Mouse (Mus musculus): Measurements from ENCODE around the gene Gm281. TPM values are rescaled to one million over a fixed set of nuclear protein-coding genes. Genes with fewer than 3 reads are reported as not detected.

The Gm281 gene
- polyA plus RNA-seq, 1 experiment = not detected

DNA sequence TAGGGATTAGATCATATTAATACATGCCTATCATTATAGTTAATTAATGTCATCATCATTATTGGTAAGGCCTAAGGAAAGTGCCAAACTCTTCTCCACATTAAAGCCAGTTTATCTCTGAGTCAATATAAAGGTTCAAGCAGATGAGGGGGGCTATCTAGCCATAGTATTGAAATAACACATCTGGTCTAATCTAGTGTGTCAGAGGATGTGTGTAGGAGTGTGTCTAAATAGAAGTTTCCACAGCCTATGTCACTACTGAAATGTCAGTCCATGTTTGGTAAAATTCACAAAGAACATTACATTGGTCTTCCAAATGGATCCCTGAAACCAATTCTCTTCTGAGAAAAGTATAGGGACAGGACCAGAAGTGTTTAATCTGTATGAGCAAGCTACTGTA is 19.1 kb downstream of the Gm281 start:
- no peaks in the 10 kb centered on the region for H3K36me3 ChIP-seq (ENCODE audit: control insufficient read depth, insufficient read depth)
- no peak overlapping the region for H3K4me3 ChIP-seq
- no peak overlapping the region for H3ac ChIP-seq (ENCODE audit: control insufficient read depth, insufficient read length)
- H3K79me2 ChIP-seq (ENCODE audit: control insufficient read depth, insufficient read depth) = no peaks in the 10 kb centered on the region
- H3K27me3 ChIP-seq (ENCODE audit: control insufficient read depth, insufficient read depth, insufficient read length) = no peaks in the 10 kb centered on the region
- TF ChIP-seq MYOD1 (IDR thresholded peaks at IDR 0.05; ENCODE audit: control insufficient read depth in 1 of 3, insufficient read length in 2 of 3, low read depth in 2 of 3) = no peak
- TF ChIP-seq E2F4 (IDR thresholded peaks at IDR 0.05; ENCODE audit: insufficient read depth) = no peak
- no peak for TF ChIP-seq CEBPB (IDR thresholded peaks at IDR 0.05; ENCODE audit: insufficient read depth, poor library complexity, severe bottlenecking)
- no peak for TF ChIP-seq REST (IDR thresholded peaks at IDR 0.05; ENCODE audit: insufficient read depth, insufficient read length)
- TF ChIP-seq TCF12 (IDR thresholded peaks at IDR 0.05; ENCODE audit: insufficient read depth, poor library complexity, severe bottlenecking) = no peak
- no peak for TF ChIP-seq SRF (IDR thresholded peaks at IDR 0.05; ENCODE audit: control insufficient read depth, insufficient read length, low read depth)
- no peak for TF ChIP-seq POLR2AphosphoS2 (IDR thresholded peaks at IDR 0.05; ENCODE audit: insufficient read length, low read depth)
- H3K4me2 ChIP-seq (ENCODE audit: low read depth) = no peak overlapping the region

DNA sequence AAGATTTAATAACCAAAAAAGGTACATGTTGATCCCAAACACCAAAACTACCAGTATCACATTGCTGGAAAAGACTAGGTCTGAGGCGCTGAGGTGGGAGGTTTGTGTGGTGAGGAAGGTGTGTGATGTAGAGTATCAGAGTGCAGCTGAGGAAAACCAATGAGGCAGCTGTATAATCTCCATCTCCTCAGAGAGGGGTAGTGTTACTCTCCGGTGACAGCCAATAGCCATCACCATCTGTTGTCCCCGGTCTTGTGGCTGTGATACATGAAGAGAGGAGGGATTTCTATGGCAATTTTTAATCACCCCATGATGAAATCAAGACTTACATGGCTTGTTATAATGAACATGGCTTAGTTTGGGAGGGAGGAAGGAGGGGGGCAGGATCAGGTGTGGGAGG is 20.5 kb downstream of the Gm281 start:
- H3K36me3 ChIP-seq (ENCODE audit: control insufficient read depth, insufficient read depth) = no peaks in the 10 kb centered on the region
- H3K79me2 ChIP-seq (ENCODE audit: control insufficient read depth, insufficient read depth) = no peaks in the 10 kb centered on the region
- H3K4me2 ChIP-seq (ENCODE audit: low read depth) = no peak overlapping the region
- no peaks in the 10 kb centered on the region for H3K27me3 ChIP-seq (ENCODE audit: control insufficient read depth, insufficient read depth, insufficient read length)
- no peak overlapping the region for H3ac ChIP-seq (ENCODE audit: control insufficient read depth, insufficient read length)
- no peak overlapping the region for H3K4me3 ChIP-seq
- TF ChIP-seq MYOD1 (IDR thresholded peaks at IDR 0.05; ENCODE audit: control insufficient read depth in 1 of 3, insufficient read length in 2 of 3, low read depth in 2 of 3) = no peak
- TF ChIP-seq POLR2AphosphoS2 (IDR thresholded peaks at IDR 0.05; ENCODE audit: insufficient read length, low read depth) = no peak
- TF ChIP-seq MAX (IDR thresholded peaks at IDR 0.05; ENCODE audit: low read depth) = no peak
- no peak for TF ChIP-seq SRF (IDR thresholded peaks at IDR 0.05; ENCODE audit: control insufficient read depth, insufficient read length, low read depth)
- no peak for TF ChIP-seq CEBPB (IDR thresholded peaks at IDR 0.05; ENCODE audit: insufficient read depth, poor library complexity, severe bottlenecking)
- no peak for TF ChIP-seq MYOG (IDR thresholded peaks at IDR 0.05; ENCODE audit: control insufficient read depth in 1 of 3, insufficient read depth in 1 of 3, insufficient read length in 2 of 3, low read depth in 2 of 3)
- no peak for TF ChIP-seq POLR2A (IDR thresholded peaks at IDR 0.05; ENCODE audit: insufficient read length, low read depth)

GRCm38 (mm10) chr14:13861416-13861815 is 52.9 kb downstream of the Gm281 start:
- Histone ChIP-seq H3K27me3 (ENCODE audit: control insufficient read depth, insufficient read depth, insufficient read length) (no peaks in the 10 kb centered on the region), H3K4me2 (ENCODE audit: low read depth) (no peak overlapping the region), H3K36me3 (ENCODE audit: control insufficient read depth, insufficient read depth) (no peaks in the 10 kb centered on the region), H3K4me3 (no peak overlapping the region), H3K79me2 (ENCODE audit: control insufficient read depth, insufficient read depth) (no peaks in the 10 kb centered on the region), H3ac (ENCODE audit: control insufficient read depth, insufficient read length) (no peak overlapping the region)
- TF ChIP-seq POLR2A (IDR thresholded peaks at IDR 0.05; ENCODE audit: insufficient read length, low read depth) (no peak), MAX (IDR thresholded peaks at IDR 0.05; ENCODE audit: low read depth) (no peak), CEBPB (IDR thresholded peaks at IDR 0.05; ENCODE audit: insufficient read depth, poor library complexity, severe bottlenecking) (no peak), TCF12 (IDR thresholded peaks at IDR 0.05; ENCODE audit: insufficient read depth, poor library complexity, severe bottlenecking) (no peak)

DNA sequence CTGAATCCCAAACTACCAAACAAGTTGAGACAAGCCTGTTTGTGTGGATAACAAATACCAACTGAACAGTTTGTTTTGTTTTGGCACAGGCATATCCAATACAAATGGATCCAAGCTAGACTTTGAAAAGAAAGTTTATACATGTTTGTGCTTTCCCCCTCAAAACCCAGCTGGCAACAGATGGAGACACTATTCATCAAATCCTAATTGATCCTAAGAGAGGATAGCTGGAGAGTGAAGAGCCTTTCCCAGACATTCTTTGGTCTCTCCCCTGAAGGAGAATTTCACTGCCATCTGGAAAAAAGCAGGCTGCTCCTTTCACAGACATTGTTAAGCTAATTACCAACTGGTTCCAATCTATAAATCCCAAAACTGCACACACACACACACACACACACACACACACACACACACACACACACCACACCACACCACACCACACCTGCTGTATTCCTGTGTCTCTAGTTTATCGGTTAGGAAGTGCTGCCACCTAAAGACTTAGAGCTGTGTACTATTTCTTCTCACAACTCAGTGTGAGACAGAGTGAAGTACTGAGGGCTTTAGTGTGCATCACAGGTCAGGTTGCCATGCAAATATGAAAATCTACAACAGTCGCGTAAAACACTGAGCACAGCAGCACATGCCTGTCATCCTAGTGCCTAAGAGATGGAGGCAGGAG is 101.3 kb downstream of the Gm281 start:
- Histone ChIP-seq H3K36me3 (ENCODE audit: control insufficient read depth, insufficient read depth) (no peaks in the 10 kb centered on the region), H3ac (ENCODE audit: control insufficient read depth, insufficient read length) (no peak overlapping the region), H3K4me2 (ENCODE audit: low read depth) (no peak overlapping the region), H3K79me2 (ENCODE audit: control insufficient read depth, insufficient read depth) (no peaks in the 10 kb centered on the region), H3K27me3 (ENCODE audit: control insufficient read depth, insufficient read depth, insufficient read length) (no peaks in the 10 kb centered on the region), H3K4me3 (no peak overlapping the region)
- TF ChIP-seq SRF (IDR thresholded peaks at IDR 0.05; ENCODE audit: control insufficient read depth, insufficient read length, low read depth) = no peak
- no peak for TF ChIP-seq POLR2A (IDR thresholded peaks at IDR 0.05; ENCODE audit: insufficient read length, low read depth)
- TF ChIP-seq TCF3 (IDR thresholded peaks at IDR 0.05; ENCODE audit: insufficient read length, low read depth) = no peak
- no peak for TF ChIP-seq TCF12 (IDR thresholded peaks at IDR 0.05; ENCODE audit: insufficient read depth, poor library complexity, severe bottlenecking)
- TF ChIP-seq MYOG (IDR thresholded peaks at IDR 0.05; ENCODE audit: control insufficient read depth in 1 of 3, insufficient read depth in 1 of 3, insufficient read length in 2 of 3, low read depth in 2 of 3) = no peak
- TF ChIP-seq MYOD1 (IDR thresholded peaks at IDR 0.05; ENCODE audit: control insufficient read depth in 1 of 3, insufficient read length in 2 of 3, low read depth in 2 of 3) = no peak
- TF ChIP-seq USF1 (IDR thresholded peaks at IDR 0.05; ENCODE audit: low read depth) = no peak
- TF ChIP-seq CEBPB (IDR thresholded peaks at IDR 0.05; ENCODE audit: insufficient read depth, poor library complexity, severe bottlenecking) = no peak
- no peak for TF ChIP-seq REST (IDR thresholded peaks at IDR 0.05; ENCODE audit: insufficient read depth, insufficient read length)
- TF ChIP-seq POLR2AphosphoS2 (IDR thresholded peaks at IDR 0.05; ENCODE audit: insufficient read length, low read depth) = no peak
- no peak for TF ChIP-seq E2F4 (IDR thresholded peaks at IDR 0.05; ENCODE audit: insufficient read depth)
- TF ChIP-seq MAX (IDR thresholded peaks at IDR 0.05; ENCODE audit: low read depth) = no peak

DNA sequence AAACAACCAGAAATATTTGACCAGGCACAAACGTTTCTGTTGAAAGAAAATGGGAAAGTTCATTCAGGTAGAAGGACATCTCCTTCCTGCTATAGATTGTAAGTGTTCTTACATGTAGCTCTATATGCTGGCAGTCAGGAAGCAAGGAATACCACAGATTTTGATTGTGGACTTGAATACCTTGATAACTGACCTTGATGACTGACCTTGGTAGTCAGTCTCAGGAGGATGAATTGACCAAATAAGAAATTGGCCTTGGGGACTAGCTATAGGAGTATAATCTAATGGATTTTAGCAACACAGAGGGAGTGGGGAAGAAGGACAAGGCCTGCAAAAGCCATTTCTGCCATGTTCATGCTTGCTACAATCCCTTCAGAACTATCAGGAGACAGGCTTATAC is 123.8 kb downstream of the Gm281 start:
- no peaks in the 10 kb centered on the region for H3K79me2 ChIP-seq (ENCODE audit: control insufficient read depth, insufficient read depth)
- TF ChIP-seq MYOG (IDR thresholded peaks at IDR 0.05; ENCODE audit: control insufficient read depth in 1 of 3, insufficient read depth in 1 of 3, insufficient read length in 2 of 3, low read depth in 2 of 3) (no peak), REST (IDR thresholded peaks at IDR 0.05; ENCODE audit: insufficient read depth, insufficient read length) (no peak), CEBPB (IDR thresholded peaks at IDR 0.05; ENCODE audit: insufficient read depth, poor library complexity, severe bottlenecking) (no peak), E2F4 (IDR thresholded peaks at IDR 0.05; ENCODE audit: insufficient read depth) (no peak), TCF12 (IDR thresholded peaks at IDR 0.05; ENCODE audit: insufficient read depth, poor library complexity, severe bottlenecking) (no peak), TCF3 (IDR thresholded peaks at IDR 0.05; ENCODE audit: insufficient read length, low read depth) (no peak), MYOD1 (IDR thresholded peaks at IDR 0.05; ENCODE audit: control insufficient read depth in 1 of 3, insufficient read length in 2 of 3, low read depth in 2 of 3) (no peak), USF1 (IDR thresholded peaks at IDR 0.05; ENCODE audit: low read depth) (no peak), MAX (IDR thresholded peaks at IDR 0.05; ENCODE audit: low read depth) (no peak), SRF (IDR thresholded peaks at IDR 0.05; ENCODE audit: control insufficient read depth, insufficient read length, low read depth) (no peak), POLR2AphosphoS2 (IDR thresholded peaks at IDR 0.05; ENCODE audit: insufficient read length, low read depth) (no peak), POLR2A (IDR thresholded peaks at IDR 0.05; ENCODE audit: insufficient read length, low read depth) (no peak)

More for the DNA sequence above, 123.8 kb downstream of the Gm281 start:
- H3K27me3 ChIP-seq (ENCODE audit: control insufficient read depth, insufficient read depth, insufficient read length) = no peaks in the 10 kb centered on the region
- no peaks in the 10 kb centered on the region for H3K36me3 ChIP-seq (ENCODE audit: control insufficient read depth, insufficient read depth)
- no peak overlapping the region for H3ac ChIP-seq (ENCODE audit: control insufficient read depth, insufficient read length)
- no peak overlapping the region for H3K4me2 ChIP-seq (ENCODE audit: low read depth)
- no peak overlapping the region for H3K4me3 ChIP-seq

All from myocyte (in vitro differentiated cells).